Mouse (Mus musculus) neural tube, embryonic 11.5 days (tissue): ENCODE measurements around the gene Arid4b. TPM values are rescaled to one million over a fixed set of nuclear protein-coding genes. Genes with fewer than 3 reads are reported as not detected.
A peak's percentile ranks its signal among the peaks of the same experiment; 100 is the strongest.

Experiments
- ATAC-seq: fragments of 200-750 bp; cut with Nextera tagmentation; 2 replicates; pipeline ENCODE4 v1.8.0; 2017; ENCODE audit warnings: moderate number of reproducible peaks, mild to moderate bottlenecking, moderate TSS enrichment, moderate library complexity; ENCODE audit not compliant: insufficient read depth, low FRiP score, low TSS enrichment
- DNase-seq: peaks from one replicate; pipeline ENCODE4 v3.0.0-alpha.2; 2015; ENCODE audit warnings: low spot score
- H3K27ac ChIP-seq: fragments of 300-500 bp; sonication (generic); 2 replicates; pipeline ENCODE4 v1.5.1; 2014; ENCODE audit warnings: low read depth, mild to moderate bottlenecking, low read length
- H3K27me3 ChIP-seq: fragments of 300-500 bp; sonication (generic); 2 replicates; pipeline ENCODE4 v1.6.1; 2014; ENCODE audit warnings: mild to moderate bottlenecking, low read length, mixed read lengths; ENCODE audit not compliant: control insufficient read depth, insufficient read depth
- H3K36me3 ChIP-seq: fragments of 300-500 bp; sonication (generic); 2 replicates; pipeline ENCODE4 v1.6.1; 2014; ENCODE audit warnings: mild to moderate bottlenecking, low read length, moderate library complexity, mixed read lengths; ENCODE audit not compliant: control insufficient read depth, insufficient read depth
- H3K4me1 ChIP-seq: fragments of 300-500 bp; sonication (generic); 2 replicates; pipeline ENCODE4 v1.6.1; 2014; ENCODE audit warnings: low read length, mixed read lengths; ENCODE audit not compliant: control insufficient read depth, insufficient read depth
- H3K4me2 ChIP-seq: fragments of 300-500 bp; sonication (generic); 2 replicates; pipeline ENCODE4 v1.6.1; 2014; ENCODE audit warnings: low read depth, mild to moderate bottlenecking, moderate library complexity
- H3K4me3 ChIP-seq: fragments of 300-500 bp; sonication (generic); 2 replicates; pipeline ENCODE4 v1.5.1; 2014; ENCODE audit warnings: low read depth, low read length
- H3K9ac ChIP-seq: fragments of 300-500 bp; sonication (generic); 2 replicates; pipeline ENCODE4 v1.6.1; 2014; ENCODE audit warnings: mild to moderate bottlenecking, low read length
- H3K9me3 ChIP-seq: fragments of 300-500 bp; sonication (generic); 2 replicates; pipeline ENCODE4 v1.6.1; 2016; ENCODE audit warnings: low read length; ENCODE audit not compliant: control insufficient read depth
- WGBS: fragments of 180-500 bp; shearing (Covaris S2); extraction: QIAGEN DNeasy Blood & Tissue Kit; methylation state at CpG from one replicate; pipeline ENCODE4 v1.1.7; 2014; 5-methylcytosine and 5-hydroxymethylcytosine counted together
- polyA plus RNA-seq: library from polyadenylated mRNA; unstranded; fragments of >200 nt; fragmentation: Nextera tagmentation; extraction: Ambion mirVana; gene quantifications from 2 replicates; pipeline ENCODE4 v1.2.1, GENCODE M21; 2014

The Arid4b gene
- polyA plus RNA-seq, 1 experiment from 2014 or later = 78.8 TPM

- Histone ChIP-seq H3K9ac (no peak overlapping the region), H3K27me3 (no peaks in the 10 kb centered on the region), H3K9me3 (no peaks in the 10 kb centered on the region), H3K36me3 (no peaks in the 10 kb centered on the region), H3K27ac (no peak overlapping the region), H3K4me1 (no peaks in the 10 kb centered on the region), H3K4me2 (no peak overlapping the region), H3K4me3 (no peak overlapping the region)
- WGBS = 71% methylated on average over 4 of the region's 4 CpGs
- peak; percentile 78 for ATAC-seq
- DNase-seq = no peak
Observed at GRCm38 (mm10) chr13:14113746-14114528, 50.9 kb downstream of the Arid4b start.

GRCm38 (mm10) chr13:14115805-14116204, 52.8 kb downstream of the Arid4b start:
- no peaks in the 10 kb centered on the region for H3K4me1 ChIP-seq
- H3K36me3 ChIP-seq = no peaks in the 10 kb centered on the region
- 87% methylated on average over 2 of the region's 2 CpGs for WGBS
- ATAC-seq = no peak
- no peak overlapping the region for H3K4me2 ChIP-seq
- no peaks in the 10 kb centered on the region for H3K27me3 ChIP-seq
- no peaks in the 10 kb centered on the region for H3K9me3 ChIP-seq
- no peak overlapping the region for H3K9ac ChIP-seq
- no peak for DNase-seq
- H3K4me3 ChIP-seq = no peak overlapping the region
- H3K27ac ChIP-seq = no peak overlapping the region

GRCm38 (mm10) chr13:14131651-14132050, 68.6 kb downstream of the Arid4b start:
- 83% methylated on average over 1 of the region's 1 CpGs for WGBS
- no peaks in the 10 kb centered on the region for H3K27me3 ChIP-seq
- ATAC-seq (no peak), DNase-seq (no peak)
- no peaks in the 10 kb centered on the region for H3K9me3 ChIP-seq
- no peak overlapping the region for H3K9ac ChIP-seq
- H3K4me2 ChIP-seq = no peak overlapping the region
- H3K4me3 ChIP-seq = no peak overlapping the region
- peaks cover 2% of the 10 kb centered on the region; the same call in 1 of the 2 replicates for H3K36me3 ChIP-seq
- no peaks in the 10 kb centered on the region for H3K4me1 ChIP-seq
- H3K27ac ChIP-seq = no peak overlapping the region

GRCm38 (mm10) chr13:14142294-14142966, 79.4 kb downstream of the Arid4b start:
- Histone ChIP-seq H3K4me1 (no peaks in the 10 kb centered on the region), H3K27me3 (no peaks in the 10 kb centered on the region), H3K36me3 (no peaks in the 10 kb centered on the region), H3K4me2 (no peak overlapping the region), H3K27ac (no peak overlapping the region), H3K9ac (no peak overlapping the region), H3K9me3 (no peaks in the 10 kb centered on the region), H3K4me3 (no peak overlapping the region)
- ATAC-seq (no peak), DNase-seq (no peak)
- 86% methylated on average over 2 of the region's 2 CpGs for WGBS

- no peaks in the 10 kb centered on the region for H3K36me3 ChIP-seq
- no peak overlapping the region for H3K27ac ChIP-seq
- H3K4me3 ChIP-seq = no peak overlapping the region
- ATAC-seq = no peak
- H3K9me3 ChIP-seq = no peaks in the 10 kb centered on the region
- H3K9ac ChIP-seq = no peak overlapping the region
- no peak for DNase-seq
- no peaks in the 10 kb centered on the region for H3K4me1 ChIP-seq
- WGBS = 100% methylated on average over 1 of the region's 1 CpGs
- no peak overlapping the region for H3K4me2 ChIP-seq
- H3K27me3 ChIP-seq = no peaks in the 10 kb centered on the region
Observed at GRCm38 (mm10) chr13:14177989-14178388, 115.0 kb downstream of the Arid4b start.

GRCm38 (mm10) chr13:14179669-14180068, 116.6 kb downstream of the Arid4b start:
- WGBS = 90% methylated on average over 3 of the region's 3 CpGs

GRCm38 (mm10) chr13:14245946-14246345, 182.9 kb downstream of the Arid4b start:
- Histone ChIP-seq H3K27ac (no peak overlapping the region), H3K4me1 (no peaks in the 10 kb centered on the region), H3K4me3 (no peak overlapping the region), H3K4me2 (no peak overlapping the region), H3K27me3 (no peaks in the 10 kb centered on the region), H3K36me3 (no peaks in the 10 kb centered on the region), H3K9me3 (no peaks in the 10 kb centered on the region), H3K9ac (no peak overlapping the region)
- DNase-seq (no peak), ATAC-seq (no peak)
- WGBS = 66% methylated on average over 2 of the region's 2 CpGs

More at GRCm38 (mm10) chr13:14179669-14180068, 116.6 kb downstream of the Arid4b start:
- H3K4me2 ChIP-seq = no peak overlapping the region
- no peak overlapping the region for H3K4me3 ChIP-seq
- no peaks in the 10 kb centered on the region for H3K36me3 ChIP-seq
- no peak for DNase-seq
- H3K27me3 ChIP-seq = no peaks in the 10 kb centered on the region
- H3K9me3 ChIP-seq = no peaks in the 10 kb centered on the region
- H3K27ac ChIP-seq = no peak overlapping the region
- H3K9ac ChIP-seq = no peak overlapping the region
- no peaks in the 10 kb centered on the region for H3K4me1 ChIP-seq
- ATAC-seq = no peak
